Mouse (Mus musculus): ENCODE measurements around the gene Vmn1r126.
"Not testable (repeated sequence)": the region's sequence is repeated elsewhere in the genome, so short reads cannot be mapped to it uniquely, and the experiment has no call there.

Gene Vmn1r126

DNA sequence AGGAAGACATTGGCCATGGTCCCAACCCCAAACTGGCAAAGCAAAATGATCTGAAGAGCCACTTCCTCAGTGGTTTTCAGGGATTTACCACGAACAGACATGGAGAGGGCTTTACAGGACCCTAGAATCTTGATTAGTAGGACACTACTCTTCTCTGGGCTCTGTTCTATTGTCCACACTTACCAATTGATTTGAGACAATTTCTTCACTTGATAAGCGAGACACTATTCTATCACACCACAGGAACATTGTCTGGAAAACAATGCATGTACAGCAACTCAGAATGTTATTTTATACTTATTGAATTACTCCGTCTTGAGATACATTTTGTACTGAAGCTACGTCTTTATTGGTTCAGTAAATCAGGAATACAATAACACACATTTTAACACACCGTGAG is at the start of gene Vmn1r126:
Gene Vmn1r126 (minus strand): TSS at position 101 of the 400 bp plus-strand sequence.
- not testable (repeated sequence) for TF ChIP-seq GATA4 (IDR thresholded peaks at IDR 0.05; ENCODE audit: insufficient replicate concordance, low read length)

DNA sequence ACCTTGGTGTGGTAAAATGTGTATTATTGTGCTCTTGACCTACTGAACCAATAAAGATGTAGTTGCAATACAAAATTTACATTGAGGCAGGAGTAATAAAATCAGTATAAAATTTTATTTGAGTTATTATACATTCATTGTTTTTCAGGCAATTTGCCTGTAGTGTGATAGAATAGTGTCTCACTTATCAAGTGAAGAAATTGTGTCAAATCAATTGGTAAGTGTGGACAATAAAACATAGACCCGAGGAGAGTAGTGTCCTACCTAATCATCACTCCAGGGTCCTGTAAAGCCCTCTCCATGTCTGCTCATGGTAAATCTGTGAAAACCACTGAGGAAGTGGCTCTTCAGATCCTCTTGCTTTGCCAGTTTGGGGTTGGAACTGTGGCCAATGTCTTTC is 47.8 kb upstream of the Vmn1r126 start, which contains the start of gene Vmn1r128:
Gene Vmn1r128 (plus strand): TSS at position 301 of the 400 bp plus-strand sequence.
- TF ChIP-seq GATA4 (IDR thresholded peaks at IDR 0.05; ENCODE audit: insufficient replicate concordance, low read length): not testable (repeated sequence)

- TF ChIP-seq GATA4 (IDR thresholded peaks at IDR 0.05; ENCODE audit: insufficient replicate concordance, low read length): not testable (repeated sequence)
Measured at GRCm38 (mm10) chr7:21319761-21320160, 18.5 kb upstream of the Vmn1r126 start, which contains the start of gene Vmn1r127. Gene Vmn1r127 (minus strand): TSS chr7:21319861.

- not testable (repeated sequence) for TF ChIP-seq GATA4 (IDR thresholded peaks at IDR 0.05; ENCODE audit: insufficient replicate concordance, low read length)
Measured at GRCm38 (mm10) chr7:21271879-21272278, 29.4 kb downstream of the Vmn1r126 start, which contains the start of gene Vmn1r125. Gene Vmn1r125 (plus strand): TSS chr7:21272179.

DNA sequence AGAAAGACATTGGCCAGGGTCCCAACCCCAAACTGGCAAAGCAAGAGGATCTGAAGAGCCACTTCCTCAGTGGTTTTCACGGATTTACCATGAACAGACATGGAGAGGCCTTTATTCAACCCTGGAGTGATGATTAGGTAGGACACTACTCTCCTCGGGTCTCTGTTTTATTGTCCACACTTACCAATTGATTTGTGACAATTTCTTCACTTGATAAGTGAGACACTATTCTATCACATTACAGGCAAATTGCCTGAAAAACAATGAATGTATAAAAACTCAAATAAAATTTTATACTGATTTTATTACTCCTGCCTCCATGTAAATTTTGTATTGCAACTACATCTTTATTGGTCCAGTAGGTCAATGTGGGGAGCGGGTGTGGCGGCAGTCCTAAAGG is 40.8 kb downstream of the Vmn1r126 start, which contains the start of gene Vmn1r124:
Gene Vmn1r124 (minus strand): TSS at position 101 of the 400 bp plus-strand sequence.
- not testable (repeated sequence) for TF ChIP-seq GATA4 (IDR thresholded peaks at IDR 0.05; ENCODE audit: insufficient replicate concordance, low read length)

Data from liver, adult (tissue).